Mouse (Mus musculus): ENCODE data around the gene Gal3st4.

Gene Gal3st4

DNA sequence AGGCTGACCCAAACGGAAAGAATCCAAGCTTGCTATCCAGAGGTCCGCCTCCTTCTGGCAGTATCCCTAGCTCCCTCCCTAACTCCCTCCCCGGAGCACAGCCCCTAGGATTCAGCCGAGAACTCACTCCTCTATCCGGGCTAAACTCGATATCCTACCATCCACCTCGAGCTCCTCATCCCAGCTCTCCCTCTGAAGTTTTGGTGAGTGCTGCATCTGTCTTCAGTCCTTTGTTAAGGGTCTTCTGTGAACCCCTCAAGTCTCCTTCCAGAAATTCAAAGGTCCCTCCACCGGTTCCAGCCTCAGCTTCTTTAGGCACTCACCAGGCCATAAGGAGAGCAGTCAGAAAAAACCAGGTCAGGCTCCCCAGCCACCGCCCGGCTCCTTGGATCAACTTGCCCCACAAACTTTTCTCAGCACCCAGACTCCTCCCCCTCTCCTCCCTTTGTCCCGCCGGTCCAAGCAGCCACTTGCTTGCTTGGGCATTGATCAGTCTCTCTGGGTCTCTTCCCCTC, at the start of gene Gal3st4:
Gene Gal3st4 (minus strand): TSS at position 432 of the 515 bp plus-strand sequence.
- no peak for DNase-seq (ENCODE audit: low spot score)

DNA sequence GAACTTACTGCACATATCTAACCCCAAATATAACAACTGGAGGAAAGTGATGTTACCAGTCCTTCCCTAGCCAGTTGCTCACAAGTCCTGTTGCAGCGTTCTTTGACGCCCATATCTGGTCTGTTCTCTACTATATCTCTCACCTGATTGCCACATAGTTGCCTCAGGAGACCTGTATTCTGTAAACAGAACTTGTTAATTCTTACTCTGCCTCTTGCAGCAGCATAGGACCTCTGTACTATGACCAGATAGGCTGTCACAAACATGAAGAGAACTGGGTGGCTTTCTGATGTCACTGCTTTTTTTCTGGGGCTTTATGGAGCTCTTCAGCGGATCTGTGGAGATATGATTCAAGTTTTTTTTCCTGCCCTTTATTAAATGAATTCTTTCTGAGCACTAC, 40.2 kb upstream of the Gal3st4 start:
- DNase-seq (ENCODE audit: low spot score): no peak

DNA sequence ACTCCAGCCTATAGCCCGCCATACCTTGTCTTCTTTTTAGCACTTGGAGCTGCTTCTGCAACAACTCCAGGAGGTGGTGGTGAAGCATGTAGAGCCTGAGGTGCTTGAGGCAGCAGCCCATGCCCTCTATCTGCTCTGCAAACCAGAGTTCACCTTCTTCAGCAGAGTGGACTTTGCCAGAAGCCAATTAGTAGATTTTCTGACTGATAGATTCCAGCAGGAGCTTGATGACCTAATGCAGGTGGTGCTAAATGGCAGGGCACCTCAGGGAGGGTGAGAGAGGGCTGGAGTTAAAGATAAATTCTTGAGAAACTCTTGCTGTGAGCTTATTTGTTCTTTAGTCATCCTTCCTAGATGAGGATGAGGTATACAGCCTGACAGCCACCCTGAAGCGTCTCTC, 27.0 kb upstream of the Gal3st4 start:
- no peak for DNase-seq (ENCODE audit: low spot score)

DNA sequence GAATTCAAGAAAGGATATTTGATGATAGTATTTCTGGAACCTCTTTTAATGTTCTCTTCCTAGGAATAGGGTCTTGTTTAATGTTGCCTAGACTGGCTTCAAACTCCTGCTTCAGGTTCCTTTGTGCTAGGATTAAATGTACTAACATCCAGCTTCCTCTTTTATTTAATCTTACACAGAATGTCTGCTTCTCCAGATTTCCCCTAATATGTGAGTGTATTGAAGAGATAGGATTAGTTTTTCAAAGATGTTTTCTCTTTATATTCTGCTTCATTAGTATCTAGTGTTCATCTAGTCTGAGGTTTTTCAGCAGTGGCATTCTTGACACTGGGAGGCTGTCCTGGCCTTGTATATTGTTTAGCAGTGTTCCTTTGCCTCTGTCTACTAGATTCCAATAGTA, 21.5 kb upstream of the Gal3st4 start:
- DNase-seq (ENCODE audit: low spot score): no peak

DNA sequence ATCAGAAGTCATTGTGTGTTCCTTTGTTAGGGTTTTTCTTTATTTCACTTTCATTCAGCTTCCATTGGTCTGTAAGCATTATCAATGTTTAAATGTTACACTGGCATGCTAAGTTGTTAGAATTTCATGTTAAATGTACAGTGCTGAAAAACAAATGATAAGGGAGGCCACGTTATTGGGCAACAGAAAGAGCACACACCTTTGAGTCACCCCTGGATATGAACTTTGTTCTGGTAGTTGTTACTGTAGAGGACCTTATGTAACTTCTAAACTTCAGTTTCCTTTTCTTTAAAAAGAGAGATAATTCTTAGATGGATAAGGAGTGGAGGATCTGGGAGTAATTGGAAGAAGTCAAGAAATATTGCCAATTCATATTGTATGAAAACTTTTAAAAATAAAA, 19.0 kb upstream of the Gal3st4 start:
- DNase-seq (ENCODE audit: low spot score): no peak

DNA sequence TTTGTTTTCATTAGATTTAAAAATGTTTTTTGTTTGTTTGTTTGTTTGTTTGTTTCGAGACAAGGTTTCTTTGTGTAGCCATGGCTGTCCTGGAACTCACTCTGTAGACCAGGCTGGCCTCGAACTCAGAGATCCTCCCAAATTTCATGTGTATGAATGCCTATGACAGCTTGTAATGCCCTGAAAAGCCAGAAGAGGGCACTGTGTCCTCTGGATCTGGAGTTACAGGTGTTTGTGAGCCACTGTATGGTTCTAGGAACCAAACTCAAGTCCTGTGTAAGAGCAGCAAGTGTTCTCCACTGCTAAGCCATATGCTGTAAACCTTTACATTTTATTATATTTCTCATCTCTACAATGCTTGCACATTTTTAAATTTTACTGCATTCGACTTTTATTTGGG, 15.2 kb upstream of the Gal3st4 start:
- no peak for DNase-seq (ENCODE audit: low spot score)

DNA sequence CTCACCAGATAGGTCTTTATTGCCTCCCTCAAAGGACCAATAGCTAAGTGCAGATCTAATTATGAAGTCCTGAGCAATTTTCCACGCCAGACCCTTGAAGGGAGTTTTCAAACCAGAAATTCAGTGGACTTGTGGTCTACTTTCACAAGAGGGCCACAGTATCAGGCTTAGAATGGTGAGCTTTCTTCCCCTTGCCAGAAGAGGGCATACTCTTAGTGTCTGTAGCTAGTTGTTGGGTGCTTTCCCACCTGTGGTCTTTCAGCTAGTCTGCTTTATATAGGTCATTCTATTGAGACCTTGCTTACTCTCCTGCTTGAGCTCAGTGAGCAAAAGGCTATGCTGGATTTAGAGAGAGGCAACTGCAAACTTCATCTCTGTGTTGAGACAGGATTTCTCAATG, 10.9 kb upstream of the Gal3st4 start:
- no peak for DNase-seq (ENCODE audit: low spot score)

DNA sequence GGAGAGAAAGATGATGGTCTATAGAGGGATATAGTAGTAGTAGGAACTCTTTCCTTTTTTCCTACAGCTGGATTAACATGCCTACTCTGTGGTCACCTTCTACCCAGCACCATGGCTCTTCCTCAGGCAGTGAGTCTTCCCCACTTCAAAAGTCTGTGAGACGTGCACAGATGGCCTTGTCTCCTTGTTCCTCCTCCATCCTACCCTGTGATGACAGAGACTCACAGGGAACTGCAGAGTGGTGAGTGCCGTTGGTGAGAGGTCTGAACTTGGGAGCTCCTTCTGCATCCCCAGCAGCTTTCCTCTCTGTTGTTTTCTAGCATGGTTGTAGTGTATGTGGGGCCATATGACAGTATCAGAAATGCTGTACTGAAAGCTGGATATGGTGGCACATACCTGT, 9.2 kb upstream of the Gal3st4 start:
- DNase-seq (ENCODE audit: low spot score): no peak

DNA sequence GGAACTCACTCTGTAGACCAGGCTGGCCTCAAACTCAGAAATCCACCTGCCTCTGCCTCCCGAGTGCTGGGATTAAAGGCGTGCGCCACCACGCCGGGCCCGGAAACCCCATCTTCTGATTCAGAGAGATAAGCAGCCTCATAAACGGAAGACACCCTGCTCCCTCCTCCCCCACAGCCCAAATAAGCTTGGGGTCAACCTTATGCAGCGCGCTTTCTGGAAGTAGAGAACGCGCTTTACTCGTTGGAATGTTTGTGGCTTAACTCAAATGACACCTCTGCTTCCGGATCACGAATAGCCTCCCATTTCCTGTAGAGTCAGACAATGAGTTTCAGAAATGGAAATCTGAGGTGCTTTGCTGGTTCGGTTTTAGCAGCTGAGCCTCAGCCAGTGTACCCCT, 8.2 kb upstream of the Gal3st4 start:
- DNase-seq (ENCODE audit: low spot score): no peak

DNA sequence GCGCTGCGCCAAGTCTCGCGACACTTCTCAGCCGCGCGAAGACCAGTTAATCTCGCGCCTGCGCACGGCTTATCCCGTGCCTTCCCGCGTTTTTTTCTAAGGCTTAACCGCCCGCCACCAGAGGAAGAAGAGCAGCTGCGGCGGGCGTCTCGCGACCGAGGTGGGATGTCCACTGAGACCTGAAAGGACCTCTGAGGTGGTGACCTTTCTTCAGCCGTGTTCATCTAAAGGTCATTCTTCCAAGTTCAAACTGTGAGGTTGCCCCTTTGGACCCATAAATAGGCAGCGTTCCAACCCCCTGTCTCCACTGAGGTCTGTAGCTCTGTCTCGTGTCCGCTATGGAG, 7.8 kb upstream of the Gal3st4 start:
- DNase-seq (ENCODE audit: low spot score): no peak

DNA sequence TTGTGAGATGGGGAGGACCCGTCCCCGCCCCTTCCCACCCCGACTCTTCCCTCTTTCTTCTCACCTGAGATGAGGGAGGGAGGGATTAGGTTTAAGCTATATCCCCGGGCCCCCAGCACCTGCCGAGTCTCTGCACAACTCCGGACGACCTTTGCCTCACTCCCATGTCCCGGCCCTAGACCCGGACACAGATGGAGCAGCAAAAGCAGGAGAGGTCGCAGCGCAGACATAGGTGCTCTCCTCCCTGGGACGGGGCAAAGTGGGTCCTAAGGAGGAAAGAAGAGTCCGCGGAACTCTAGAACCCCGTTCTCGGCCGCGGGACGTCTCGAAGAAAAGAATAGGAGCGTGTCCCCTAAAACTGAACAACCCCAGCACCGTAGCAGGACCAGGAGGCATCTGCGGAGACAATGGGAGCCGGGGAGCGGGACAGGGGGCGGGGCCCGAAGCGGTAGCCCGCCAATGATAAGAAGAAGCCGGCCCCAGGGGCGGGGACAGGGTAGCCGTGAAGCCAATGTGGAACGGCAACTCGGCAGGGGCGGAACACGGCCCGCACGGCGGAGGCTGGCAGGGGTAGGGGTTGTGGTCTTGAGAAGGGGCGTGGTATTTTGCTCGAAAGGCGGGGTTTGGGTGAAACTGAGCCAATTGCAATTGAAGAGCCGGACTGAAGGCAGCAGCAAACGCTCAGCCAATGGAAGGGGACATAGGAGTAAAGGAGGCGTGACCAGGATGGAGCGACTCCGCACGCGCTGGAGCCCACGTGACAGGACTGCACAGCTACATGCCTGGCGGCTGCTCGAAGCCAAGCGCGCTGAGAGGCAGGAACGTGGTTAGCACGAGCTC, 7.2 kb upstream of the Gal3st4 start, which contains the start of the genes Gm43720, Gpc2 and Stag3:
Gene Gm43720 (minus strand): TSS at position 374 of the 840 bp plus-strand sequence.
Gene Gpc2 (minus strand): TSS at position 421 of the 840 bp plus-strand sequence.
Gene Stag3 (plus strand): TSS at position 656 of the 840 bp plus-strand sequence.
- peak; percentile 68 for DNase-seq (ENCODE audit: low spot score)

DNA sequence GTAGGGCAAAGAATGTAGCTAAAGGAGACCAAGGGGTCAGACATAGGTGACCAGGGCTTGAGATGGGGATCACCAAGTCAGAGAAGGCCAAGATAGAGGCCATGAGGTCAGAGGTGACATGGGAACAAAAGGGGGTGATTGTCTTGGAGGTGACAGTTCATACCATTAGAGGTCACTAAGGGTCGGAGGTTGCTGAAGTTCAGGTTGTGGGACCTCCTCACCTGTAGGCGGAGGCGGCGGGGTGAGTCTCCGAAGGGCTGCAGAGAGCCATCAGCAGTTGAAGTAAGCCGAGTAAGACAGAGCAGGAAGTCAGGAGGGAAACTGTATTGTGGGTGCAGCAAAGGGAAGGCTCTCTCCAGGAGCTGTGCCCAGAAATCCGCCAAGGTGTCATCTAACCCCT, 5.4 kb upstream of the Gal3st4 start:
- DNase-seq (ENCODE audit: low spot score): no peak

DNA sequence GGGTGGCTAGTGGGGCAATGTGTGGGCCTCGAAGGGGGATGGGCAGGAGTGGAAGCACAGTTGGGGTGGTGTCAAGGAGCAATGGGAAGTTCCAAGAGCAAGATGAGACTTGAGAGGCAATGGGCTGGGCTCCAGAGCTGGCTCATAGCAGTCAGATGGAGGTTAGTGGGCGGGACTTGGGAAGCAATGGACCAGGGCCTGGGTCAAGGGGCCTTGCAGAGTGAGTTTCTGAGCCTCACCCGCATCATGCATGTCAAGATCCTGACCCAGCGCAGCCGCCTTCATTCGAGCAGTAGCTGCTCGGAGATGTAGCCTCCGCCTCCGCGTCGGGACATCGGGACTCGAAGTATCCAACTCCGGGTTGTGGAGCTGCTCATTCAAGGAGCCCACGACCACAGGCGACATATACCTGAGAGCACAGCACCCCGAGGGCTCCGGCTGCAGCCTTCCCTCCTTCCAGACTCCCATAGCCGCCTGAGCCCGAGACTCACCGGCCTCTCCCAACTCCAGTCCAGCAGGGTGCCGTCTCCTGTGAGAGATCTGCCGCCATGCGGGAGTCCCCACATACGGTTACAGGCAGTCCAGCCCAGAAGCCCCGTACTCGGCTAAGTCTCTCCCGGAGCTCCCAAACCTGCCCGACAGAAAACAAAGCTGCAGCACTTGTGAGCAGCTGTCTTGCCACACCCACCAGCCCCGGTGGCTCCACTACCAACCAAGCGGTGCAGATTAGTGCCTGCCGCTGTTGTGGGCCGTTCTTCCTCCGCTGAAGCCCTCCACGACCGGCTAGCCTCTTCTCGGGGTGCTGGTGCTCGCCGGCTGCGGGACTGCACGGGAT, 2.8 kb upstream of the Gal3st4 start:
- DNase-seq (ENCODE audit: low spot score): no peak

DNA sequence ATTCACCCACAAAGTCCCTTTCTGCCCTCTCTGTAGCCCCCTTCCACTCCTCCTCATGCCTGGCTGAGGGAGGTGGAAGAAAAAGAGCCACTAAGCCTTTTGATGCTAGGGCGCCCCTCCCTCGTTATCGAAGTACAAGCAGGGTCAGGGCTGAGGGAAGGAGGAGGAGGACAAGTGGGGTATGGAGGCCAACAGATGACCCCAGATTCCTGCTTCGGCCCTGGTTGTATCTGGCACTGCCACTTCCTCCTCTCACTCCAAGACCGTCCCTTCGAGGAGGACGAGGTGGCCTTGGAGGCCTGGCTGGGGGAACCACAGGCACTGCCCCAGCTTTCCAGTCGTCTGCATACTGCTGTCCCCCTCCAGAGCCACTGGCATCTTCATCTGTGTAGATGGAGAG, 1.5 kb upstream of the Gal3st4 start:
- DNase-seq (ENCODE audit: low spot score): no peak

DNA sequence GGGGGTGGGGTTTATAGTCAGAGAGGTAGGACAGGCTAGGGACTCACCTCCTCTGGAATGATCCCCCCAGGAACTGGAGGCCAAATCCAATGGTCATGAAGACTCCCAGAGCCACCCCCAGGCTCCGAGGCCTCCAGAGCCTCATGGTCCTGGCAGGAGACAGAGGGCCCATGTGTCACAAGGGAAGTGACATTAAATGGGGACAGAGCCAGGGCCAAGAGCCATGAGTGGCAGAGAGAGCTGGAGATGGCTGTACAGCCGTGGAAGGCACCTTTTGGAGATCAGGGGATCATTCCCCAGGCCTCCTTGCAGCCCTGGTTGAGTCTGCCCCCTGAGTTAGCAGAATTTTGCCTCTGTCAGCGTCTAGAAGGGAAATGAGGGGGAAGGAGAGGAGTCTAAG, 1.4 kb downstream of the Gal3st4 start:
- DNase-seq (ENCODE audit: low spot score): no peak

DNA sequence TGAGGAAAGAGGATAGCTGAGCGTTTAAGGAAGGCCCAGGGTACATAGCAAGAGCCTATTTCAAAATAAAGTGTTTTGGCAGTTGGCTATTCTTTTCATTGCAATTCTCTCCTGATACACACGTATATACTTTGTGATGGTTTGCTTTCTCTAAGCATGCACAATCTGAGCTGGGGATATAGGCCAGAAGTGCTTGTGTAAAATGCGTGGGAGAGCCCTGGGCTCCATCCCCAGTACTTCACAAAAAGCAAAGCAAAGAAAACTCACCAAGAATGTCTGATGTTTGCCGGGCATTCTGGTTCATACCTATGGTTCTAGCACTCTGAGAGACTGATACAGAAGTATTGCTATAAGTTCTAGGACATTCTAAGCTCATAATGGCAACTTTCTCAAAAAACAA, 3.7 kb downstream of the Gal3st4 start:
- no peak for DNase-seq (ENCODE audit: low spot score)

DNA sequence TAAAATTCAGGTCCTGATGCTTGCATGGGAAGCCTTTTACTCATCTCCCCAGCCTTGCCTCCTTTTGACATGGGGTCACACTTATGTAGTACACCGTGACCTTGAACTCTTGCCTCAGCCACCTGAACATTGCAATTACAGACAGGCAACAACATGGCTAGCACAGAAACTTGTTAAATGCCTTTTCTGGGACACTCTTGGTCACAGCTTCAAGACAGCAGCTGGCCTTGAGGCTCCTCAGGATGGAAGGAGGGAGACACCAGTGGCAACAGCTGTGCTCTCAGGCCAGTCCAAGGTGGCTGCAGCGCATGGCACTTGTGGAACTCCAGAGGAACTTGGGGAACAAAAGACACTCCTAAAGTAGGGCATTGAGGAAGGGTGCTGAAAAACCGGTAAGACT, 5.5 kb downstream of the Gal3st4 start:
- no peak for DNase-seq (ENCODE audit: low spot score)

DNA sequence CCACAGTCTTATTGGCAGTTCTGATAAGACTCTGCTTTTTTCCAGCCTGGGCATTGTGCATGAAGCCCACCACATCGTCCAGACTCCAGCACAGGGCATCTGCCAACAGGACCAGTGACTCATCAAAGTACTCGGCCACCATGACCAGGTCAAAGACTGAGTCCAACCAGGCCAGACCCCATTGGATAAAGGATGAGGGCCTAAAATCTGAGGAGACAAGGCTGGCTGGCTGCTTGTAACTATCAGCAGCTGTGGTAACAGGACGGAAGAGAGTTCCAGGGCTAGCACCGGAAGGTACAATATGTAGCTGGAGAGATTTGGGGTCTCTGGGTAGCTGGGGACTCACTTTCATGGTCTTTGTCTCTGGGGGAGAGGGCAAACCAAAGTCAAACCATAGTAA, 6.9 kb downstream of the Gal3st4 start:
- no peak for DNase-seq (ENCODE audit: low spot score)

DNA sequence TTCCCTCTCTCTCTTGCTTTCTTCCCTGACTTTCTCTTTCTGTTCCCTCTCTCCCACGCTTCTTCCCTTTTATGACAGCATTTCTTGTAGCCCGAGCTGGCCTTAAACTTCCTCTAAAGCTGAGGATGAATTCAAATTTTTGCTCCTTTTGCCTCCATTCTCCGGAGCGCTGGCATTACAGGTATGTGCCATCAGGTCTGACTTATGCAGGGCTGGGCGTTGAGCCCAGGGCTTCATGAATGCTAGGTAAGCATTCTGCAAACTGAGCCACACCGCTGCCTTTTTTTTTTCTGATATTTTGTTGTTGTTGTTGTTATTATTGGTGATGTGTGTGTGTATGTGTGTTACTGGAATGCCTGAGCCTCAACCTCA, 8.4 kb downstream of the Gal3st4 start:
- DNase-seq (ENCODE audit: low spot score): no peak

DNA sequence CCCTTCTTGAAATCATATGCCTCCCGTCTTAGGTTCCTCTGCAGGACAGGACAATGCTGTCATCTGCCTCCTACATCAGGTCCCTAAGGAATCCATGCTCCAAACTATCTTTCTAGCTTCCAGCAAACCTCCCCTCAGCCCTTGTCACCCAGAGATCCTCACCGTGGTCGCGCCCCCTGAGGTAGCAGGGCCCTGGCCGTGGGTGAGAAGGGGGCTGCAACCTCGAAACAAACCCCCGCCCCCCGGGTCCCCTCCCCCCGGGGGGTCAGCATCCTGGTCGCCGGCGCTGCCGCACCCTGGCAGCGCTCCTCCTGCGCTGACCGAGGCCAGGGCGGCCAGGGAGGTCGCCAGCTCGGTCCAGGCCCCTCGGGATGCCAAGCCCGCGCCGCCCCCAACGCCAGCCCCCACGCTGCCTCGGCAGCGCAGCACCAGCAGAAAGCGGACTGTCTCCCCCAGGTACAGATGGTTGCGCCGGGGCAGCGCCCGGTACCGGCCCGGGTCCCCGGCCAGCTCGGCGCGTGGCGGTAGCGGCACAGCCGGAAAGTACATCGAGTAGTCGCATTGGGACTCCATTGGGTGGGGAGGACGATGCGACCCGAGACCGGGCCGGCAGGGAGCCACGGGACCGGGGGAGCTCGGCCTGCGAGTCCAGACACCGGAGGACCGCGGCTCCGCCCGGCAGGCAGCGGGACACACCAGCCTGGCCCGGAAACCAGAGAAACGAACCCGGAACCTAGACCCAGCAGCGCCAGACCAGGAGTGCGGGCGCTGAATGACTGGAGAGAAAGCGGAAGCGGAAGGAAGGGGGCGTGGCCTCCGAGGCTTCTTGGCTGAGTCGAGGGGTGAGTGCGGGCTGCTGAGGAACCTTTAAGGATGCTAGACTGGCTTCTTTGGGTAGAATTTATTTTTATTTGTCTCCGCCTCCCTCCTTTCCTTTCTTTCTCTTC, 9.1 kb downstream of the Gal3st4 start, which contains the start of gene BC037034:
Gene BC037034 (minus strand): TSS at position 774 of the 947 bp plus-strand sequence.
- peak; percentile 77 for DNase-seq (ENCODE audit: low spot score)

DNA sequence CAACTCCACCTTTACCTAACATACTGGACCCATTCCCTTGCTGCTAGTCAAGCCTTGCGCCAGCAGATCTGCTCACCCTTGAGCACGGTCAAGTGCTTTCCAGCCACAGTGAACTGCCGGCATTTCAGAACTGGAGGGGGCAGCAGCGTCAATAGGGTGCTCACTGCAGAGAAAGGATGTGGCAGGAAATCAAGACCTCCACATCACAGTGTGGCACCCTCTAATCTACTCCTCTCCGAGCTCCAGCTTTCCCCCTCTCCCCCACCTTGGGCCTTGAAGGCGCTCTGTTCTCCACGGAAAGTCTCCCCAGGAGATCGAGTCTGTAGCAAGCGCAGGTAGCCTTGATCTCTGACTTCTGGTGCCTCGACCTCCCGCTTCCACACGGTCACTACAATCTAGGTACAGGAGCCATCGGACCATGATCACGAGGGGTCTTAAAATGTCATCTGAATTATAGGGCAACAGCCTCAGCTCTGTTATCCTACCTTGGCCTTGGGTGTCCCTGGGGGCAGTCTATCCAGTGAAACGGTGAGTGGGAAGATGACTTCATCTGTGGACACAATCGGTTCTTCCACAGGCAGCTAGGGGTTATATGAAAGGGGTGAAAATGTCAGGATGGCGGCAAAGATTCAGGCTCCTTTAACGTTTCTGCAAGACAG, 9.9 kb downstream of the Gal3st4 start:
- no peak for DNase-seq (ENCODE audit: low spot score)

Data from ovary, postnatal 10 days (tissue).